In the genomic region with DNA sequence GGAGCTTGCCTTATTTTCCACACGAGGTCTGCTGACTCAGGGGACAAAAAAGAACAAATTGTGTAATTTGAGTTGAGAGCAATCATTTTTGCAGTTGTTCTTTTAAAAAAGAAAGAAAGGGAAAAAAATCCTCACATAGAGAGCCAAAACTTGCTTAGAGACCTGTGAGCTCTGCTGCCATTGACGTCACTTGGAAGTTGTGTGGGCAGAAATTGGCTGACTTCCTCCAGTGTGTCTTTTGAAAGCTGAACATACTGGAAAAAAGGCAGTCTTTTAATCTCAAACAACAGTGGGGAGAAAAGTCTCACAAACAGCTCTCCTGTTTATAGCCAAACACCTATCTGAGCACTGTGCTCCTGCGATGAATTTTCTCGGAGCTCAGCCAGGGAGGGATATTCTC, we compare ENCODE assay signal across 10 mouse cellular contexts. TPM values are rescaled to one million over a fixed set of nuclear protein-coding genes. Genes with fewer than 3 reads are reported as not detected.
DNase-seq lines count a peak whose midpoint lies in the region; ATAC-seq lines count a peak whose summit lies in the region.
"Had no signal": no experiment of that assay in that cellular context is flagged by ENCODE, and none has a peak within 500 bp of the region (broad histone marks: within the 10 kb centered on the region; RNA-seq: fewer than 3 reads in every experiment).

No protein-coding gene starts in this region.

- no peaks in the 10 kb centered on the region for H3K27me3 ChIP-seq in midbrain, embryonic 14.5 days (ENCODE audit: control insufficient read depth, insufficient read depth, low read length)
- H3K27me3 ChIP-seq in midbrain, embryonic 15.5 days (replicated peaks): no peaks in the 10 kb centered on the region
- H3K27me3 ChIP-seq: lung, embryonic 15.5 days had no signal

- peak; percentile 8 for DNase-seq in midbrain, embryonic 14.5 days
- DNase-seq in frontal cortex, adult 2 months (ENCODE audit: extremely low spot score in 1 of 2, low spot score in 1 of 2): peak; percentile 81 to 92
- DNase-seq in layer of hippocampus, adult 9-10 months (ENCODE audit: low spot score): peak; percentile 83
- peak; percentile 79 for DNase-seq in right cerebral cortex, postnatal 25 days
- no peak for DNase-seq in spleen, postnatal 14 days (ENCODE audit: low spot score in 2 of 2)
- DNase-seq in embryo, embryonic 10 days (ENCODE audit: low spot score): no peak

- no peaks in the 10 kb centered on the region for H3K4me1 ChIP-seq in midbrain, embryonic 14.5 days (ENCODE audit: control insufficient read depth, insufficient read depth, low read length)
- peaks cover 7% of the 10 kb centered on the region for H3K4me1 ChIP-seq in midbrain, embryonic 15.5 days

- H3K9me3 ChIP-seq in midbrain, embryonic 14.5 days (ENCODE audit: control insufficient read depth, low read length): no peaks in the 10 kb centered on the region
- H3K9me3 ChIP-seq in midbrain, embryonic 15.5 days: no peaks in the 10 kb centered on the region
- H3K9me3 ChIP-seq: lung, embryonic 15.5 days had no signal

- no peak overlapping the region for H3K4me3 ChIP-seq in midbrain, embryonic 14.5 days (replicated peaks; ENCODE audit: low read depth, low read length)
- H3K4me3 ChIP-seq in midbrain, embryonic 15.5 days: no peak overlapping the region
- H3K4me3 ChIP-seq: erythroblast, embryonic 14.5 days; lung, embryonic 15.5 days had no signal

- no peak for ATAC-seq in midbrain, embryonic 14.5 days (ENCODE audit: low FRiP score, low TSS enrichment)
- no peak for ATAC-seq in midbrain, embryonic 15.5 days (replicated peaks)
- ATAC-seq in monocyte, adult 5-6 weeks (replicated peaks; ENCODE audit: insufficient number of reproducible peaks, low FRiP score, low TSS enrichment, poor library complexity, severe bottlenecking): no peak

- 89% methylated on average over 4 of the region's 4 CpGs for WGBS in midbrain, embryonic 14.5 days
- WGBS in midbrain, embryonic 15.5 days: 83% methylated on average over 4 of the region's 4 CpGs

- H3K9ac ChIP-seq in midbrain, embryonic 14.5 days (replicated peaks; ENCODE audit: low read length): no peak overlapping the region
- H3K9ac ChIP-seq in midbrain, embryonic 15.5 days: no peak overlapping the region
- H3K9ac ChIP-seq: lung, embryonic 15.5 days had no signal

- H3K4me2 ChIP-seq in midbrain, embryonic 14.5 days (ENCODE audit: low read length): no peak overlapping the region
- no peak overlapping the region for H3K4me2 ChIP-seq in midbrain, embryonic 15.5 days
- H3K4me2 ChIP-seq: lung, embryonic 15.5 days had no signal

- H3K27ac ChIP-seq in midbrain, embryonic 14.5 days (replicated peaks; ENCODE audit: low read depth, low read length): no peak overlapping the region
- H3K27ac ChIP-seq in midbrain, embryonic 15.5 days: no peak overlapping the region
- H3K27ac ChIP-seq: lung, embryonic 15.5 days had no signal

- no peaks in the 10 kb centered on the region for H3K36me3 ChIP-seq in midbrain, embryonic 14.5 days (ENCODE audit: control insufficient read depth, insufficient read depth, low read length)
- H3K36me3 ChIP-seq in midbrain, embryonic 15.5 days (replicated peaks): no peaks in the 10 kb centered on the region
- H3K36me3 ChIP-seq: lung, embryonic 15.5 days had no signal

RNA-seq across cellular contexts. Expression of a gene that starts 51.1 kb away (rescaled TPM):
- polyA plus RNA-seq in midbrain, embryonic 14.5 days (2014; fragmentation: Nextera tagmentation; extraction: Ambion mirVana): 1.9 and 2.0 TPM in 2 replicates
- 3.1 and 3.2 TPM in 2 replicates for polyA plus RNA-seq in midbrain, embryonic 15.5 days (2015; fragmentation: Nextera tagmentation; extraction: Ambion mirVana)
- 12.9 and 17.4 TPM in 2 replicates for polyA plus RNA-seq in frontal cortex, adult 2 months (2012; rRNA removed)
- total RNA-seq in monocyte, adult 5-6 weeks (2017): 3.2 to 3.7 TPM (median 3.6 TPM) in 3 replicates
- polyA plus RNA-seq: erythroblast, embryonic 14.5 days had no signal

Comparison
In these comparisons a context has a peak if more than half of its experiments do, and no peak if none do; other contexts are left out.
1. DNase-seq: peak in midbrain, embryonic 14.5 days (single experiment), frontal cortex, adult 2 months (2 of 2), layer of hippocampus, adult 9-10 months (single experiment) and right cerebral cortex, postnatal 25 days (single experiment); none in spleen, postnatal 14 days (0 of 2) and embryo, embryonic 10 days (single experiment).